Mouse (Mus musculus): ENCODE measurements around the gene Mrpl53.

- no peak for TF ChIP-seq CTCF (IDR thresholded peaks at IDR 0.05; ENCODE audit: low read depth, low read length)
- no peak for TF ChIP-seq GATA1 (IDR thresholded peaks at IDR 0.05; ENCODE audit: borderline replicate concordance, low read length)
- no peak for TF ChIP-seq TAL1 (conservative IDR thresholded peaks at IDR 0.05; ENCODE audit: low read depth, low read length)
These were observed 22.7 kb downstream of the Mrpl53 start for GRCm38 (mm10) chr6:83131469-83132034.
